Mouse (Mus musculus) hindbrain, embryonic 11.5 days (tissue): ENCODE measurements around the gene Klhl41. TPM values are rescaled to one million over a fixed set of nuclear protein-coding genes. Genes with fewer than 3 reads are reported as not detected.

Experiments
- ATAC-seq: fragments of 200-750 bp; cut with Nextera tagmentation; 2 replicates; pipeline ENCODE4 v1.8.0; 2017; ENCODE audit warnings: mild to moderate bottlenecking, moderate TSS enrichment, moderate library complexity; ENCODE audit not compliant: low FRiP score
- DNase-seq: peaks from one replicate; pipeline ENCODE4 v3.0.0-alpha.2; 2015; ENCODE audit warnings: low spot score
- H3K27ac ChIP-seq: fragments of 300-500 bp; sonication (generic); 2 replicates; pipeline ENCODE4 v1.5.1; 2014; ENCODE audit warnings: mild to moderate bottlenecking, low read depth, low read length
- H3K27me3 ChIP-seq: fragments of 300-500 bp; sonication (generic); 2 replicates; pipeline ENCODE4 v1.6.1; 2014; ENCODE audit warnings: mild to moderate bottlenecking, low read length, moderate library complexity, mixed read lengths; ENCODE audit not compliant: control insufficient read depth, insufficient read depth
- H3K36me3 ChIP-seq: fragments of 300-500 bp; sonication (generic); 2 replicates; pipeline ENCODE4 v1.6.1; 2014; ENCODE audit warnings: mild to moderate bottlenecking, low read length, moderate library complexity, mixed read lengths; ENCODE audit not compliant: control insufficient read depth, insufficient read depth
- H3K4me1 ChIP-seq: fragments of 300-500 bp; sonication (generic); replicated peaks from 2 replicates; pipeline ENCODE4 v1.6.1; 2014; ENCODE audit warnings: low read length, mixed read lengths; ENCODE audit not compliant: control insufficient read depth, insufficient read depth
- H3K4me2 ChIP-seq: fragments of 300-500 bp; sonication (generic); replicated peaks from 2 replicates; pipeline ENCODE4 v1.6.1; 2014; ENCODE audit warnings: mild to moderate bottlenecking, low read depth, low read length
- H3K4me3 ChIP-seq: fragments of 300-500 bp; sonication (generic); 2 replicates; pipeline ENCODE4 v1.5.1; 2014; ENCODE audit warnings: low read depth, low read length
- H3K9ac ChIP-seq: fragments of 300-500 bp; sonication (generic); 2 replicates; pipeline ENCODE4 v1.6.1; 2014; ENCODE audit warnings: low read depth, low read length
- H3K9me3 ChIP-seq: fragments of 300-500 bp; sonication (generic); 2 replicates; pipeline ENCODE4 v1.6.1; 2016; ENCODE audit warnings: low read length; ENCODE audit not compliant: control insufficient read depth
- WGBS: fragments of 180-500 bp; shearing (Covaris S2); extraction: QIAGEN DNeasy Blood & Tissue Kit; methylation state at CpG from one replicate; pipeline ENCODE4 v1.1.7; 2014; 5-methylcytosine and 5-hydroxymethylcytosine counted together
- polyA plus RNA-seq: library from polyadenylated mRNA; unstranded; fragments of >200 nt; fragmentation: Nextera tagmentation; extraction: Ambion mirVana; gene quantifications from 2 replicates; pipeline ENCODE4 v1.2.1, GENCODE M21; 2014

The Klhl41 gene
- polyA plus RNA-seq, 1 experiment from 2014 or later = 0.82 TPM

DNA sequence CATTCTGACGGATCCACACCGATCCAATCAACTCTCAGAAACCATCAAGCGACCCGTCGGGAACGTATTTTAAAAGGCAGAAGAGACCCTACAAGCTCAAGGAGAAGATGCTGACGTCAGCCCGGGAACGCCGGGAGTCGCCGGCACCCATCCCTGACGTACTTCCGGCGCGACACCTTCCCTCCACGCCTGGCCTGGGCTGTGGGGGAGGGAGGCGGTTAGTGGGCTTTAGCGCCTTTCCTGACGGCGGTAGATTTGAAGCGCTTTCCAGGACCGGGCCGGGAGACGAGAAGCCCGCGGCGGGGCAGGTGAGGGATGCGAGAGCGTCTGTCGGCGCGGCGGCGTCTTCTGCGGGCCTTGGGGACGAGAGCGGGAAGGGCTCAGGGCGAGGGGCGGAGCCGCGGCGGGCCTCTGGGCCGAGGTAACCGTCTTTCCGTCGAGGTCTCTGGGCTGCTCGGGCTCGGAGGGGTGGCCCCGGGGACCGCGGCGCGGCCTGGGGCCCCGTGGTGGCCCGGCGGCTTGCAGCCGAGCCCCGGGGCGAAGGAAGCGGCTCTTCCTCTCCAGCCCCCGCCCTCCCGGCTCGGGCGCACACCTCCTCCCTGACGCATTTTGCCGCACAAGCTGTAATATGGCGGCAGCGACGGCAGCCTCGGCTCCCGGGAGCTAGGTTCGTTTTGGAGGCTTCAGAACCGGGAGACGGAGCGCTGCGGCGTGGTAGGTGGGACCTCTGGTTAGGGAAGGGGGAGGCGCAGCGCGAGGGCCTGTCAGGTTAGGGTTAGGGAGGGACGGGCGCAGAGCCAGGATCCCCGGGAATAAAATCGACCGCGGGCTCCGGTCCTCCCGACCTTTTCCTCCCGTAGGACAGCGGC is 53.0 kb downstream of the Klhl41 start:
- no peaks in the 10 kb centered on the region for H3K4me1 ChIP-seq
- no peaks in the 10 kb centered on the region for H3K36me3 ChIP-seq
- H3K9ac ChIP-seq = peak overlapping the region; percentile 86
- no peaks in the 10 kb centered on the region for H3K27me3 ChIP-seq
- peak overlapping the region; percentile 74 for H3K4me2 ChIP-seq
- under 1% methylated on average over 88 of the region's 91 CpGs for WGBS
- ATAC-seq = peak; percentile 96
- H3K4me3 ChIP-seq = peak overlapping the region; percentile 96
- peak overlapping the region; percentile 72 for H3K27ac ChIP-seq
- no peaks in the 10 kb centered on the region for H3K9me3 ChIP-seq
- peak; percentile 99 for DNase-seq

DNA sequence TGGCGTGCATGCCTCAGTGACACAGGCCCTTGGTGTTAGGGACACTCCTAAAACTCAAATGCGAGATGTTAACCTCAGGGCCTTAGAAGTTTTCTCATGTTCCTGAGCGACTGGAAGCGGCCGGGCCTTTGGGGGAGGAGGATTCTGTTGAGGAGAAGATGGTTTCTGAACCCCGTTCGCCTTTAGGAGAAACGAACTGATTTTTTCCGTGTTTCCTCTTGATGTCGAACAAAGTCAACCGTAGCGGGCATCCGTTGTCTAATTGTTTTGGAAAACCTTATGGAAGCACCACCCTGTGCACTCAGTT is 53.6 kb downstream of the Klhl41 start:
- H3K4me3 ChIP-seq = peak overlapping the region; percentile 96
- H3K27me3 ChIP-seq = no peaks in the 10 kb centered on the region
- WGBS = 3% methylated on average over 13 of the region's 13 CpGs
- H3K4me2 ChIP-seq = peak overlapping the region; percentile 74
- ATAC-seq (no peak), DNase-seq (no peak)
- H3K4me1 ChIP-seq = no peaks in the 10 kb centered on the region
- no peaks in the 10 kb centered on the region for H3K36me3 ChIP-seq
- H3K9ac ChIP-seq = peak overlapping the region; percentile 86
- peak overlapping the region; percentile 72; the same call in 1 of the 2 replicates for H3K27ac ChIP-seq
- no peaks in the 10 kb centered on the region for H3K9me3 ChIP-seq

Other genes starting within 250 kb of the Klhl41 start
- 2.7 and 2.9 TPM in 2 replicates for gene Lrp2, start 84.1 kb upstream of the Klhl41 start, polyA plus RNA-seq
- gene Bbs5, start 22.9 kb upstream of the Klhl41 start, polyA plus RNA-seq = 20.2 and 21.9 TPM in 2 replicates
- 19.5 and 20.3 TPM in 2 replicates for gene Fastkd1, start 43.4 kb downstream of the Klhl41 start, polyA plus RNA-seq
- 139 and 140 TPM in 2 replicates for gene Ppig, start 52.4 kb downstream of the Klhl41 start, polyA plus RNA-seq
- 4.2 and 5.8 TPM in 2 replicates for gene Ccdc173, start 119.5 kb downstream of the Klhl41 start, polyA plus RNA-seq
- 41.5 and 45.1 TPM in 2 replicates for gene Phospho2, start 119.5 kb downstream of the Klhl41 start, polyA plus RNA-seq
- gene Klhl23, start 151.8 kb downstream of the Klhl41 start, polyA plus RNA-seq = 29.1 and 39.0 TPM in 2 replicates
- gene Ssb, start 191.4 kb downstream of the Klhl41 start, polyA plus RNA-seq = 408 and 410 TPM in 2 replicates
- gene Mettl5, start 215.5 kb downstream of the Klhl41 start, polyA plus RNA-seq = 41.6 and 41.7 TPM in 2 replicates
- 16.9 and 18.2 TPM in 2 replicates for gene Ubr3, start 227.1 kb downstream of the Klhl41 start, polyA plus RNA-seq